Mouse (Mus musculus): ENCODE measurements around the gene Edc3.

The Edc3 gene

GRCm38 (mm10) chr9:57762563-57762991 lies 54.2 kb downstream of the Edc3 start:
- no peak for DNase-seq

GRCm38 (mm10) chr9:57764147-57764973 lies 56.0 kb downstream of the Edc3 start:
- peak; percentile 48 to 68 for DNase-seq

GRCm38 (mm10) chr9:57764974-57765363 lies 56.6 kb downstream of the Edc3 start:
- DNase-seq: peak; percentile 91

GRCm38 (mm10) chr9:57765364-57766351 lies 57.3 kb downstream of the Edc3 start, which contains the start of gene Clk3:
Gene Clk3, minus strand, starts transcription at chr9:57765860.
- peak; percentile 69 to 77 for DNase-seq

- no peak for DNase-seq
These were observed 58.1 kb downstream of the Edc3 start for GRCm38 (mm10) chr9:57766431-57766830.

GRCm38 (mm10) chr9:57767231-57767630 lies 58.9 kb downstream of the Edc3 start:
- DNase-seq: no peak

GRCm38 (mm10) chr9:57769539-57770069 lies 61.3 kb downstream of the Edc3 start:
- peak; percentile 78 to 89 for DNase-seq

GRCm38 (mm10) chr9:57770214-57770613 lies 61.9 kb downstream of the Edc3 start:
- no peak for DNase-seq

GRCm38 (mm10) chr9:57770836-57771235 lies 62.5 kb downstream of the Edc3 start:
- no peak for DNase-seq

GRCm38 (mm10) chr9:57773754-57774153 lies 65.4 kb downstream of the Edc3 start:
- no peak for DNase-seq

GRCm38 (mm10) chr9:57774168-57774567 lies 65.8 kb downstream of the Edc3 start:
- DNase-seq: no peak

GRCm38 (mm10) chr9:57775026-57775425 lies 66.7 kb downstream of the Edc3 start:
- no peak for DNase-seq

GRCm38 (mm10) chr9:57775736-57776135 lies 67.4 kb downstream of the Edc3 start:
- no peak for DNase-seq

- no peak for DNase-seq
These were observed 74.3 kb downstream of the Edc3 start for GRCm38 (mm10) chr9:57782656-57783055.

GRCm38 (mm10) chr9:57789733-57790132 lies 81.4 kb downstream of the Edc3 start:
- no peak for DNase-seq

- DNase-seq: no peak
These were observed 89.1 kb downstream of the Edc3 start for GRCm38 (mm10) chr9:57797456-57797855.

- no peak for DNase-seq
These were observed 90.4 kb downstream of the Edc3 start for GRCm38 (mm10) chr9:57798725-57799253.

- DNase-seq: no peak
These were observed 92.1 kb downstream of the Edc3 start for GRCm38 (mm10) chr9:57800325-57800975.

Data from thymus, adult 18-20 months (tissue).